Mouse (Mus musculus): ENCODE results near the gene Actl11.
A peak's percentile ranks its signal among the peaks of the same experiment; 100 is the strongest.

The Actl11 gene

DNA sequence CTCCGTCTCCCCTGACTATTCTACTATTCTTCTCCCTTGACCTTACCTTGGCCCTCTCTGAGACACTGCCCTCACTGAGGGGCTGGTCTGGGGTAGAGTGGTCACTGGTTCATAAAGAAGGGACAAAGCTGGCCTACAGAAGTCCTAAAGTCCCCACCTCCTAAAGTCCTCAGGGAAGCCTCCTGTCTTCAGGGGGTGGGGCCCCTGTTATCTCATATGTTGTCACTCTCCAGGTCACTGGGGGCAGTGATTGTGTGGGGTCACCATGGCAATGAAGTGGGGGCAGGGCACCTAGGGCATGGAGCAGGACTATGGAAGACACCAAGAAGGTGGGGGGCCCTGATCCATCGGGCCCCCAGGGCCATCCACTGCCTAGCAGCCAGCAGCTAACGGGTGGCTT lies at the start of gene Actl11:
TSS of gene Actl11 (plus strand) at position 301 of the 400 bp plus-strand sequence.
- Histone ChIP-seq H3K4me1 (replicated peaks; ENCODE audit: low read depth, low read length) (peaks cover 48% of the 10 kb centered on the region), H3K27me3 (ENCODE audit: insufficient read depth, low read length) (peaks cover 46% of the 10 kb centered on the region), H3K9me3 (ENCODE audit: low read length) (no peaks in the 10 kb centered on the region), H3K36me3 (ENCODE audit: insufficient read depth, low read length) (no peaks in the 10 kb centered on the region), H3K4me3 (replicated peaks; ENCODE audit: low read length) (no peak within 1 kb of the TSS)
- TF ChIP-seq NANOG (IDR thresholded peaks at IDR 0.05; ENCODE audit: borderline replicate concordance, low read length) (no peak), POU5F1 (IDR thresholded peaks at IDR 0.05; ENCODE audit: borderline replicate concordance, low read length) (no peak)

DNA sequence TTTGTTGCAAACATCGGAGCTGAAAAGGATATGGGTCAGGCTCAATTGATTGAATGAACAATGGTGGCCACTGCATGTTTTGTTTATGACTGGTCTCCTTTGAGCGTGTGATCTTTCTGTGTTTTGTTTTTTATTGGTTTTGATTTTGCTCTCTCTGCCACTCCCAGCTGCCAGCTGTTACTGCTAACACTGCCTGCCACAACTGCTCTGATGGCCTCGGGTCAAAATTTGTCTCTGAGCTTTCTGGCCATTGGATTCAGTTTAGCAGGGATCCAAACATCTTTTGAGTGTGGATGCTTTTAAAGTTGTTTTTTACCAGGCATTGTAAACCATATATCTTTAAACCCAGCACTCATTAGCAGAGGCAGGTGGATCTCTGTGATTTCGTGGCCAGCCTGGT lies 47.9 kb upstream of the Actl11 start:
- Histone ChIP-seq H3K4me3 (replicated peaks; ENCODE audit: low read length) (no peak overlapping the region), H3K36me3 (ENCODE audit: insufficient read depth, low read length) (no peaks in the 10 kb centered on the region), H3K9me3 (ENCODE audit: low read length) (no peaks in the 10 kb centered on the region), H3K4me1 (replicated peaks; ENCODE audit: low read depth, low read length) (no peaks in the 10 kb centered on the region), H3K27me3 (ENCODE audit: insufficient read depth, low read length) (peaks cover 16% of the 10 kb centered on the region; the same call in 1 of the 2 replicates)
- TF ChIP-seq NANOG (IDR thresholded peaks at IDR 0.05; ENCODE audit: borderline replicate concordance, low read length) (no peak), CTCF (conservative IDR thresholded peaks at IDR 0.05; ENCODE audit: low read length) (no peak), POU5F1 (IDR thresholded peaks at IDR 0.05; ENCODE audit: borderline replicate concordance, low read length) (no peak)

DNA sequence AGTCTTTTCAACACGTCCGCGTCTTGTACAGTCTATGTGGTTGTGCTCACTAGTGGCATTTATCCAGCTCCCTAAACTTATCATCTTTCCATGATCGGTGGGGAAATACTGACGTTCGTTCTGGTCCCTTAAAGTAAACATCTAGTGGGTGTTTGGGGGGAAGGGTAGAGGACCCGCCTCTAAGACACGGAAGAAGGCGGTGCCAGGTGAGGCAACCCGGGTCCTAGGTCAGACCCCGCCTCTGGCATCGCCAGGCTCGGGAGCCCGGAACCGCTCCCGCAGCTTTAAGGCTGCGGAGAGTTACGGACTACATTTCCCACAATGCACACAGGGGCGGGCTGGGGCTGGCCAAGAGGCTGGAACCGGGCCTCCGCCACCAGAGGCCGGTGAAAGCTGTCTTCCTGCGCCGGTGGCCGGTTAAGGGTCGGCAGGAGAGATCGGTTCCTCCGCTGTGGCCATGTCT lies 40.4 kb upstream of the Actl11 start, which contains the start of gene Mon1a:
TSS of gene Mon1a (plus strand) at position 348 of the 463 bp plus-strand sequence.
- H3K4me1 ChIP-seq (replicated peaks; ENCODE audit: low read depth, low read length) = peaks cover 19% of the 10 kb centered on the region
- no peaks in the 10 kb centered on the region for H3K36me3 ChIP-seq (ENCODE audit: insufficient read depth, low read length)
- H3K4me3 ChIP-seq (replicated peaks; ENCODE audit: low read length) = peak within 1 kb of the TSS; percentile 86
- TF ChIP-seq NANOG (IDR thresholded peaks at IDR 0.05; ENCODE audit: borderline replicate concordance, low read length) = no peak
- no peak for TF ChIP-seq CTCF (conservative IDR thresholded peaks at IDR 0.05; ENCODE audit: low read length)
- no peak for TF ChIP-seq POU5F1 (IDR thresholded peaks at IDR 0.05; ENCODE audit: borderline replicate concordance, low read length)
- H3K27me3 ChIP-seq (ENCODE audit: insufficient read depth, low read length) = peaks cover 13% of the 10 kb centered on the region
- no peaks in the 10 kb centered on the region for H3K9me3 ChIP-seq (ENCODE audit: low read length)

DNA sequence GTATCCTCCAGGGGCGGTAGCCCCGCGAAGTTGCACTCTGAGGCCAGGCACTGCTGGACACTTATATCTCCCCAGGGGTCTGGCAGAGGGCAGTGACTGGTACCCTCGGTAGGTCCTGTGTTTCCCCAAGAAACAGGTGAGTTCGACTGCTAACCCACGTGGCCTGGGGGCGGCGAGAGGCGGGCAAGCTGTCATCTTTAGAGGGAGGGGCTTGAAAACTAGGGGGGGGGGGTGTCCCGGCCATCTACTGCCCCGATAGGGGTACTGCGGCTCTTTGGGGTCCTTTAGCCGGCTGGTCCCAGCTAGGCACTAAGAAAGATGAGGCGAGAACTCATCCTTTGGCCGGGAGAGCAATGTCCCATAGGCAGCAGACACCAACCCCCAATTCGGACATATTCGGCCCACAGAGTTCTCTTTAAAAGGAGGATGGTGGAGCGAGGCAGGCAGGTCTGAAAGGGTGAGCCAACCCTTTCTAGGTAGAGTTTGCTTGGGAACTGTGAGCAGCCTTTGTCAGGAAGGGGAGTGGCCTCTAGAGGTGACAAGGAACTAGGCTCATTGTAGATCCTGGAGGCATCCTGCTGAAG lies 39.9 kb upstream of the Actl11 start:
- H3K27me3 ChIP-seq (ENCODE audit: insufficient read depth, low read length) = peaks cover 13% of the 10 kb centered on the region
- TF ChIP-seq NANOG (IDR thresholded peaks at IDR 0.05; ENCODE audit: borderline replicate concordance, low read length) = no peak
- TF ChIP-seq CTCF (conservative IDR thresholded peaks at IDR 0.05; ENCODE audit: low read length) = peak; percentile 21; the same call in 1 of the 2 replicates
- no peak for TF ChIP-seq POU5F1 (IDR thresholded peaks at IDR 0.05; ENCODE audit: borderline replicate concordance, low read length)
- H3K4me3 ChIP-seq (replicated peaks; ENCODE audit: low read length) = peak overlapping the region; percentile 86
- H3K4me1 ChIP-seq (replicated peaks; ENCODE audit: low read depth, low read length) = peaks cover 19% of the 10 kb centered on the region
- no peaks in the 10 kb centered on the region for H3K9me3 ChIP-seq (ENCODE audit: low read length)
- H3K36me3 ChIP-seq (ENCODE audit: insufficient read depth, low read length) = no peaks in the 10 kb centered on the region

DNA sequence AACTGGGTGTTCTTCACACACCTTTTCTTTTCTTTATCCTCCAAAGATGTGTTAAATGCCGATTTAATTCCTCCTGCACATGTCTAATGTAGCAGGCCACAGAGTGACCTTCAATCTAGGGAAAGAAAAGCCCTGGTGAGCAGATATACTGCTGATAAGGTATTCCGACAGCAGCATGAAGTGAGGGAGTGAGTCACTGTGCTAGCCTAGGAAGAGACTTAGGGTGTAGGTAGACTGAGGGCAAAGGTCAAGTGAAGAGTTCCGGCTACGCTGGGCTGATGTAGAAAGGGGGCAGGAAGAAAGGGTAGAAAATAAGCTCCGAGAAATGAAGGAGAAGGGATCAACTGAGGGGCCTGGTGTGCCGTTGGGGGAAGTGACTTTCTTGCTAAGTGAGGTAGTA lies 38.0 kb upstream of the Actl11 start:
- H3K9me3 ChIP-seq (ENCODE audit: low read length) = no peaks in the 10 kb centered on the region
- no peak overlapping the region for H3K4me3 ChIP-seq (replicated peaks; ENCODE audit: low read length)
- TF ChIP-seq CTCF (conservative IDR thresholded peaks at IDR 0.05; ENCODE audit: low read length) (no peak), POU5F1 (IDR thresholded peaks at IDR 0.05; ENCODE audit: borderline replicate concordance, low read length) (no peak), NANOG (IDR thresholded peaks at IDR 0.05; ENCODE audit: borderline replicate concordance, low read length) (no peak)
- no peaks in the 10 kb centered on the region for H3K36me3 ChIP-seq (ENCODE audit: insufficient read depth, low read length)
- peaks cover 13% of the 10 kb centered on the region for H3K27me3 ChIP-seq (ENCODE audit: insufficient read depth, low read length)
- peaks cover 19% of the 10 kb centered on the region for H3K4me1 ChIP-seq (replicated peaks; ENCODE audit: low read depth, low read length)

DNA sequence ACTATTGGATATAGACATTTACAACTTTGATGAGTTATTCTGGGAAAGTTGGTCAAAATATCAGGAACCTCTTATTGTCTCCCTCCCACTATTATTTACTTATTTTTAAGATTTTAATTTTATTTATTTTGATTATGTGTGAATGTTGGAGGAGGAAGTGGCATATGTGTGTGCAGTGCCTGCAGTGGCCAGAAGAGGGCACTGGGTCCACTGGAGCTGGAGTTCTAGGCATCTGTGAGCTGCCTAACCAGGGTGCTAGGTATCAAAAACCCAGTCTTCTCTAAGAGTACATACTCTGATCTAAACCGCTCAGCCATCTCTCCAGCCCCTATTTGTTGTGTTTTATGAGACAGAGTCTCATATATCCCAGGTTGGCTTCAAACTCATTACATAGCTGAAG lies 37.2 kb upstream of the Actl11 start:
- Histone ChIP-seq H3K27me3 (ENCODE audit: insufficient read depth, low read length) (peaks cover 9% of the 10 kb centered on the region), H3K9me3 (ENCODE audit: low read length) (no peaks in the 10 kb centered on the region), H3K4me3 (replicated peaks; ENCODE audit: low read length) (no peak overlapping the region), H3K36me3 (ENCODE audit: insufficient read depth, low read length) (no peaks in the 10 kb centered on the region), H3K4me1 (replicated peaks; ENCODE audit: low read depth, low read length) (peaks cover 19% of the 10 kb centered on the region)
- no peak for TF ChIP-seq NANOG (IDR thresholded peaks at IDR 0.05; ENCODE audit: borderline replicate concordance, low read length)
- TF ChIP-seq CTCF (conservative IDR thresholded peaks at IDR 0.05; ENCODE audit: low read length) = peak; percentile 83
- no peak for TF ChIP-seq POU5F1 (IDR thresholded peaks at IDR 0.05; ENCODE audit: borderline replicate concordance, low read length)

DNA sequence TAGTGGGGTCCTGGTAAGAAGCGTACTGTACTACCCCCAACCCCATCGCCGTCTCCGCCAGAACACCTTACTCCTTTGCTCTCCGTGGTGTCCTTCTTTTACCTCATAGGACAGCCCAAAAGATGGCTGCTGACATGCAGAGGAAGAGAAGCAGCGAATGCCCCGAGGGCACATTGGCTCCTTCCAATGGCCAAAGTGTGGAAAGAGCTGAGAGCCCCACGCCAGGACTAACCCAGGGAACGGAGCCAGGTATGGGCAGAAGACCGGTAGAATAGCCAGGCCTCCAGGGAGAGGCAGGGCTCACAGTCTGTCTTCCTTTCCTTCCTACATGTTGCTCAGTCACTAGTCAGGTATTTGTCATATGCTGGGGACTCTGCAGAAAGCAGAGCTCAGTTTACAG lies 29.7 kb upstream of the Actl11 start:
- H3K4me3 ChIP-seq (replicated peaks; ENCODE audit: low read length) = no peak overlapping the region
- TF ChIP-seq NANOG (IDR thresholded peaks at IDR 0.05; ENCODE audit: borderline replicate concordance, low read length) = no peak
- no peak for TF ChIP-seq CTCF (conservative IDR thresholded peaks at IDR 0.05; ENCODE audit: low read length)
- no peak for TF ChIP-seq POU5F1 (IDR thresholded peaks at IDR 0.05; ENCODE audit: borderline replicate concordance, low read length)

DNA sequence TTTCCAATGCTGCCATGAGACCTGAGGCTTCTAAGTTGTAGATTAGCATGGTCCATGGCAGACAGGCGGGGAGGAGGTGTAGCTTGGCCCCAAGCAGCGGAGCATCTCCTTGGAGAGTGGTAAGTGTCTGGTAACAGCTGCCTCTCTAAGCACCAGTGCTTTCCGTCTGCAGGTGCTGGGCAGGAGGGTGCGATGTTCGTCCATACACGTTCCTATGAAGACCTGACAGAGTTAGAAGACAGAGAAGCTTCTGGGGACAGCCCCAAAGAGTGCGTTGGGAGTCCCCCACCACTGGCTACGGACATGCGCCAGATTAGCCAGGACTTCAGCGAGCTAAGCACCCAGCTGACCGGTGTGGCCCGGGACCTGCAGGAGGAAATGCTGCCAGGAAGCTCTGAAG lies 28.4 kb upstream of the Actl11 start:
- peaks cover 22% of the 10 kb centered on the region for H3K4me1 ChIP-seq (replicated peaks; ENCODE audit: low read depth, low read length)
- no peak overlapping the region for H3K4me3 ChIP-seq (replicated peaks; ENCODE audit: low read length)
- TF ChIP-seq CTCF (conservative IDR thresholded peaks at IDR 0.05; ENCODE audit: low read length) (no peak), NANOG (IDR thresholded peaks at IDR 0.05; ENCODE audit: borderline replicate concordance, low read length) (no peak), POU5F1 (IDR thresholded peaks at IDR 0.05; ENCODE audit: borderline replicate concordance, low read length) (no peak)

More for the DNA sequence above, 29.7 kb upstream of the Actl11 start:
- peaks cover 22% of the 10 kb centered on the region for H3K4me1 ChIP-seq (replicated peaks; ENCODE audit: low read depth, low read length)
- H3K36me3 ChIP-seq (ENCODE audit: insufficient read depth, low read length) = no peaks in the 10 kb centered on the region
- no peaks in the 10 kb centered on the region for H3K9me3 ChIP-seq (ENCODE audit: low read length)
- peaks cover 42% of the 10 kb centered on the region for H3K27me3 ChIP-seq (ENCODE audit: insufficient read depth, low read length)

More for the DNA sequence above, 28.4 kb upstream of the Actl11 start:
- no peaks in the 10 kb centered on the region for H3K9me3 ChIP-seq (ENCODE audit: low read length)
- H3K36me3 ChIP-seq (ENCODE audit: insufficient read depth, low read length) = no peaks in the 10 kb centered on the region
- peaks cover 47% of the 10 kb centered on the region for H3K27me3 ChIP-seq (ENCODE audit: insufficient read depth, low read length)

All from E14TG2a.4 (cell line).